Mouse (Mus musculus) forebrain, postnatal 0 days (tissue): ENCODE results near the gene Prss16. TPM values are rescaled to one million over a fixed set of nuclear protein-coding genes. Genes with fewer than 3 reads are reported as not detected.
"Not testable (repeated sequence)": the region's sequence is repeated elsewhere in the genome, so short reads cannot be mapped to it uniquely, and the experiment has no call there.

Experiments
- ATAC-seq: fragments of 200-750 bp; cut with Nextera tagmentation; 2 replicates; pipeline ENCODE4 v1.8.0; 2017; ENCODE audit warnings: mild to moderate bottlenecking, moderate library complexity
- DNase-seq: peaks from one replicate; pipeline ENCODE4 v3.0.0-alpha.2; 2015
- H3K27ac ChIP-seq: fragments of 300-500 bp; sonication (generic); 2 replicates; pipeline ENCODE4 v1.5.1; 2014; ENCODE audit warnings: low read depth, mild to moderate bottlenecking, antibody characterized with exemption, low read length, moderate library complexity, mixed read lengths
- H3K27me3 ChIP-seq: fragments of 300-500 bp; sonication (generic); 2 replicates; pipeline ENCODE4 v1.6.1; 2014; ENCODE audit warnings: mild to moderate bottlenecking, low read length, mixed read lengths; ENCODE audit not compliant: insufficient read depth
- H3K36me3 ChIP-seq: fragments of 300-500 bp; sonication (generic); 2 replicates; pipeline ENCODE4 v1.6.1; 2014; ENCODE audit warnings: mild to moderate bottlenecking, moderate library complexity; ENCODE audit not compliant: insufficient read depth
- H3K4me1 ChIP-seq: fragments of 300-500 bp; sonication (generic); 2 replicates; pipeline ENCODE4 v1.6.1; 2014; ENCODE audit warnings: antibody characterized with exemption; ENCODE audit not compliant: insufficient read depth
- H3K4me2 ChIP-seq: fragments of 300-500 bp; sonication (generic); 2 replicates; pipeline ENCODE4 v1.6.1; 2014; ENCODE audit warnings: low read depth, mild to moderate bottlenecking, moderate library complexity
- H3K4me3 ChIP-seq: fragments of 300-500 bp; sonication (generic); 2 replicates; pipeline ENCODE4 v1.5.1; 2014; ENCODE audit warnings: low read depth, low read length, mixed read lengths
- H3K9ac ChIP-seq: fragments of 300-500 bp; sonication (generic); 2 replicates; pipeline ENCODE4 v1.6.1; 2014; ENCODE audit warnings: mild to moderate bottlenecking
- H3K9me3 ChIP-seq: fragments of 300-500 bp; sonication (generic); 2 replicates; pipeline ENCODE4 v1.6.1; 2016; ENCODE audit warnings: low read length
- CTCF ChIP-seq: sonication (generic); IDR thresholded peaks from 2 replicates; pipeline ENCODE4 v1.5.1; 2016; ENCODE audit warnings: antibody characterized with exemption, control low read depth, low read depth
- whole genome bisulfite sequencing: fragments of 180-500 bp; shearing (Covaris S2); extraction: QIAGEN DNeasy Blood & Tissue Kit; methylation state at CpG from one replicate; pipeline ENCODE4 v1.1.7; 2014; 5-methylcytosine and 5-hydroxymethylcytosine counted together
- polyA plus RNA-seq: library from polyadenylated mRNA; unstranded; fragments of >200 nt; fragmentation: Nextera tagmentation; extraction: Ambion mirVana; gene quantifications from 2 replicates; pipeline ENCODE4 v1.2.1, GENCODE M21; 2015
- total RNA-seq: library from RNA; depleted of rRNA; stranded (reverse); fragments of >200 nt; gene quantifications from 2 replicates; pipeline ENCODE4 v1.2.3, GENCODE M21; 2014

Prss16 gene
- total and polyA plus RNA-seq, 2 experiments from 2014 or later: not detected

- peak overlapping the region; percentile 71 for H3K4me2 ChIP-seq
- peak overlapping the region; percentile 40 for H3K4me3 ChIP-seq
- no peak for TF ChIP-seq CTCF
- peak overlapping the region; percentile 42 for H3K9ac ChIP-seq
- DNase-seq (no peak), ATAC-seq (peak; percentile 8; the same call in 1 of the 2 replicates)
- H3K27ac ChIP-seq: peak overlapping the region; percentile 79
- no peaks in the 10 kb centered on the region for H3K9me3 ChIP-seq
- no peaks in the 10 kb centered on the region for H3K36me3 ChIP-seq
- H3K27me3 ChIP-seq: no peaks in the 10 kb centered on the region
- H3K4me1 ChIP-seq: peaks cover 17% of the 10 kb centered on the region
- 0% methylated on average over 18 of the region's 24 CpGs for WGBS
These were observed 31.1 kb upstream of the Prss16 start for GRCm38 (mm10) chr13:22040464-22041141.

- TF ChIP-seq CTCF: no peak
- Histone ChIP-seq H3K27me3 (no peaks in the 10 kb centered on the region), H3K9ac (no peak overlapping the region), H3K4me2 (peak overlapping the region; percentile 71), H3K9me3 (no peaks in the 10 kb centered on the region), H3K36me3 (no peaks in the 10 kb centered on the region), H3K27ac (no peak overlapping the region), H3K4me3 (no peak overlapping the region), H3K4me1 (peaks cover 17% of the 10 kb centered on the region)
- no peak for ATAC-seq
- DNase-seq: no peak
- WGBS: 7% methylated on average over 2 of the region's 2 CpGs
These were observed 30.5 kb upstream of the Prss16 start for GRCm38 (mm10) chr13:22039951-22040463.

GRCm38 (mm10) chr13:22039364-22039763, 29.8 kb upstream of the Prss16 start:
- 66% methylated on average over 5 of the region's 5 CpGs for WGBS
- Histone ChIP-seq H3K9ac (no peak overlapping the region), H3K27ac (no peak overlapping the region), H3K4me3 (no peak overlapping the region), H3K27me3 (no peaks in the 10 kb centered on the region), H3K4me1 (peaks cover 17% of the 10 kb centered on the region), H3K4me2 (no peak overlapping the region), H3K36me3 (no peaks in the 10 kb centered on the region), H3K9me3 (no peaks in the 10 kb centered on the region)
- no peak for DNase-seq
- no peak for TF ChIP-seq CTCF
- no peak for ATAC-seq

- Histone ChIP-seq H3K27me3 (no peaks in the 10 kb centered on the region), H3K4me2 (no peak overlapping the region), H3K4me3 (no peak overlapping the region), H3K4me1 (peaks cover 17% of the 10 kb centered on the region), H3K9me3 (no peaks in the 10 kb centered on the region), H3K36me3 (no peaks in the 10 kb centered on the region), H3K27ac (no peak overlapping the region), H3K9ac (no peak overlapping the region)
- ATAC-seq: no peak
- 83% methylated on average over 2 of the region's 2 CpGs for WGBS
- no peak for TF ChIP-seq CTCF
- no peak for DNase-seq
These were observed 27.9 kb upstream of the Prss16 start for GRCm38 (mm10) chr13:22037415-22037814.

- ATAC-seq (no peak), DNase-seq (no peak)
- Histone ChIP-seq H3K27me3 (no peaks in the 10 kb centered on the region), H3K9me3 (no peaks in the 10 kb centered on the region), H3K4me3 (no peak overlapping the region), H3K36me3 (no peaks in the 10 kb centered on the region), H3K4me1 (peaks cover 17% of the 10 kb centered on the region), H3K27ac (no peak overlapping the region), H3K9ac (no peak overlapping the region), H3K4me2 (no peak overlapping the region)
- 63% methylated on average over 3 of the region's 3 CpGs for WGBS
- no peak for TF ChIP-seq CTCF
These were observed 27.4 kb upstream of the Prss16 start for GRCm38 (mm10) chr13:22036986-22037385.

GRCm38 (mm10) chr13:22036149-22036956, 26.8 kb upstream of the Prss16 start:
- peak overlapping the region; percentile 56 for H3K4me2 ChIP-seq
- ATAC-seq: no peak; the same call in 1 of the 2 replicates
- H3K9me3 ChIP-seq: no peaks in the 10 kb centered on the region
- peak overlapping the region; percentile 28 for H3K9ac ChIP-seq
- peak overlapping the region; percentile 40 for H3K4me3 ChIP-seq
- H3K36me3 ChIP-seq: no peaks in the 10 kb centered on the region
- H3K27me3 ChIP-seq: no peaks in the 10 kb centered on the region
- H3K4me1 ChIP-seq: peaks cover 17% of the 10 kb centered on the region
- H3K27ac ChIP-seq: no peak overlapping the region
- 2% methylated on average over 19 of the region's 23 CpGs for WGBS
- no peak for TF ChIP-seq CTCF
- DNase-seq: peak; percentile 32

- Histone ChIP-seq H3K4me2 (peak within 1 kb of the TSS; percentile 56), H3K4me1 (peaks cover 14% of the 10 kb centered on the region), H3K4me3 (peak within 1 kb of the TSS; percentile 40), H3K9ac (peak within 1 kb of the TSS; percentile 28)
- H3K27ac ChIP-seq, H3K27me3 ChIP-seq, H3K9me3 ChIP-seq, H3K36me3 ChIP-seq: not testable (repeated sequence)
- WGBS: under 1% methylated on average over 23 of the region's 69 CpGs
- ATAC-seq: peak; percentile 99
- DNase-seq: peak; percentile 95
These were observed 26.0 kb upstream of the Prss16 start, which contains the start of the genes Hist1h2ah and Hist1h2bk for GRCm38 (mm10) chr13:22035267-22036148. TSS of gene Hist1h2ah (minus strand) at chr13:22035568. TSS of gene Hist1h2bk (plus strand) at chr13:22035870.
